Mouse (Mus musculus): ENCODE data around the gene H2al1a.
"Not testable (repeated sequence)": the region's sequence is repeated elsewhere in the genome, so short reads cannot be mapped to it uniquely, and the experiment has no call there.

- not testable (repeated sequence) for TF ChIP-seq CTCF (IDR thresholded peaks at IDR 0.05; ENCODE audit: borderline replicate concordance, insufficient read depth, low read length); POLR2A (IDR thresholded peaks at IDR 0.05; ENCODE audit: low read depth, low read length)
Observed at GRCm38 (mm10) chrX:11311634-11312033, 12.6 kb downstream of the H2al1a start, which contains the start of gene H2al1e.

Measured in embryonic fibroblast, embryonic 13.5 days (primary cell).